Mouse (Mus musculus) cerebellum, postnatal 4 days (tissue): Measurements from ENCODE around the gene Zfp316.

ENCODE experiments used
- DNase-seq, 2 experiments: peaks; one replicate each; pipeline ENCODE4 v3.0.0; 2022; ENCODE audit warnings: low spot score in 2 of 2, mixed read lengths in 1 of 2

The Zfp316 gene

DNA sequence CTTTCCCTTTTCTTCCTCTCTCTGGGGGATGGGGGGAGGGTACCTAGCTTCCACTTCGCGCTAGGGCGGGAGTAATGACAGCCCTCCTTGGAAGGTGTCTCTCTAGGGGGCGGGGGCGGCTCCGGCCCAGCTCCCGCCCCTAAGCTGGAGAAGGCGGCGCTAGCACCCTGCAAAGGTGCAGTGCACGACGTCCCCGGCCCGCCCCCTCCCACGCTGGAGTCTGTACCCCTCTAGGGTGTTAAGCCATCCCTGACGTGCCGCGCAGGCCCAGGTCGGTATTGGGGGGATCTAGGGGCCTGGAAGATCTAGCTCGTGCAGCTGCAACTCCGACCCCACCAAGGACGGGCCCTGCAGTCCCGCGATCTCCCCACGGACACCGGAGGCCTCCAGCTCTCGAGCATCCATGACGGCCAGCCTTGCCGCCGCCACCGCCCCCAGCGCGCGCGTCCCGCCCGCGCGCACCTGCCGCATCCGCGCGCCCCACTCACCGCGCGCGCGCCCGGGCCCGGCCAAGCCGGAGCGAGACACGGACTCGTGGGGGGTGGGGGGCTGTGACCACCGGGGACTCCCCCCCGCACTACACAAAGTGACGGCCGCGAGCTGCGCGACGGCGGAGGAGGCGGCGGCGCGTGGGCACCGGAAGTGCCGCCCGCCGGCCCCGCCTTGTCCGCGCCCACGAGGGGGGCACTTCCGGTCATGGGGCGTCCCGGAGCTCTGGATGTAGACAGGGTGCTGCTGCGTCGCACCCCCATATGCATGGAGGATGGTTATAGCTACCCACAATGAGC is at the start of gene Zfp316:
Zfp316 (minus strand) TSS at position 660 of the 788 bp plus-strand sequence.
- peak in 1 of 2 experiments; percentile 74 for DNase-seq

GRCm38 (mm10) chr5:143317288-143317610 is 47.4 kb upstream of the Zfp316 start:
- no peak for DNase-seq

- DNase-seq = no peak
Measured at GRCm38 (mm10) chr5:143316605-143317287, 46.9 kb upstream of the Zfp316 start.

DNA sequence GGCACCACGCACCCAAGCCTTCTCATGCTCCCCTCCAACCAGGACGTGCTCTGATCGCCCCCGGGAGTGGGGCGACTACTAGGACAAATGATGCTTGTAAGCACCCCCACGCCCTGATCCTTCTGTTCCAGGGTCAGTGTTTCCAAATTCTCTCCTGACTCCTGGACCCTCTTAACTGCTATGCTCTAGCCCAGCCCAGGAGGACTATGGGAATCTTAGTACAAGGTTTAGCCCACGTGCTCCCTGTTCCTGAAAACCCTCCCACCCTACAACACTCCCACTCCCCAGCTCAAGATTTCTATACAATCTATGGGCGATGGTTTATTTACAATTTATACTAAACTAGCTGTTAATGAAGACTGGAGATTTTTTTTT is 45.7 kb upstream of the Zfp316 start:
- DNase-seq = no peak

GRCm38 (mm10) chr5:143314730-143315513 is 45.1 kb upstream of the Zfp316 start, which contains the start of gene E130309D02Rik:
E130309D02Rik (minus strand) TSS chr5:143315360.
- DNase-seq = peak; percentile 92 to 97

DNA sequence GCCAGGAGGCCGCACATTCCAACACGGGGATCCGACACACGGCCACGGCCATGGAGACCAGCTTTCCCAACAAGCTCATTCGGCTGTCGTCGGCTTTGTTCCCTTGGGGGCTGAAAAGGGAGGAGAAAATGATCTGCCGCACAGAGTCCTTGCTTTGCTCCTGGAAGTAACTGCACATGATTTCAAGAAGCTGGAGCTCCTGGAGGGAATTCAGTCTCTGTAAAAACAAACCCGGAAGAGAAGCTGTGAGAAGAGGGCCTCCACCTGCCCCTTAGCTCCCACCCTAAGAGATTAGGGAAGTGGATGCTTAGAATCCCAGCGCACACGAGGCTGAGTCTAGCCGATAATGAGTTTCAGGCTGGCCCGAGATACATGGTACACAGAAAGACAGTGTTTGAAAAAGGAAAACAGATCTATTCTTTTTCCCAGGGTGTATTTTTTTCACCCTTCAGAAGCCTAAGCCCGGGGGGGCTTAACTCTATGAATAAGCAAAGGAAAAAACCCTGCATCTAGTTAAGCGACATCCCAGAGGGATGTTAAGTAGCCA is 44.4 kb upstream of the Zfp316 start:
- DNase-seq = no peak

GRCm38 (mm10) chr5:143311886-143312285 is 42.1 kb upstream of the Zfp316 start:
- DNase-seq = peak; percentile 52 to 79

DNA sequence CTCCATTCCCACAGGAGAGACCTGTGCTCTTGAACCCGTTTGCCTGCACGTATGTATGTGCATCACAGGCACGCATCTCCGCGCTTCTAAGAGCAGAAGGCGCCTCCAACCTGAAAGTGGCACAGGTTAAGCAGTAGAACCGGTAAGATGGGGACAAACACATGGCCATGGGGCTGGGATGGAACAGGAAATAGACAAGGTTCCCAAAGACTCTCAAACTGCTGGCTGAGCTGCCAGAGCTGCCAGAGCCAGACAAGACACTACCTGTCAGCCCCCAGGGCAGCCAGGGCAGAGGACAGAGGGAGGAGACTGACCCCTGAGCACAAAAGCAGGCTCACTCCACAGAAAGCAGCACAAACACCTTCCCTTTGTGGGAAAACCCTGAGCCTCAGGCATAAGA is 40.1 kb upstream of the Zfp316 start:
- DNase-seq = no peak

GRCm38 (mm10) chr5:143308825-143309224 is 39.0 kb upstream of the Zfp316 start:
- no peak for DNase-seq

DNA sequence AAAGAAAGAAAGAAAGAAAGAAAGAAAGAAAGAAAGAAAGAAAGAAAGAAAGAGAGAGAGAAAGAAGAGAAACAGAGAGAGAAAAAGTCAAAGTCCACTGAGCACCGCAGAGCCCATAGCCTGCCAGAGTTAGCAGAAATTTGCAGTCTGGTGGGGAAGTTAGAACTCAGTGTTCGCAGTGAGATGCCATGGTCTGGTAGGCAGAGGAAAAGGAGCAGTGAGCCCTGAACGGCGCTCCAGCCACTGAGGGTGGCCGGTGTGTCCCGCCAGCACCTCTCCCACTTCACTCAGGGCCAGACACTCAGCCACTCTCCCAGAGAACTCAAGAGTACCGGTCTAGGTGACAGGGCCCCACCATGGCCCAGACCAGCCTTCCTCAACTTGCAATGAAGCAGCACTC is 34.4 kb upstream of the Zfp316 start:
- DNase-seq = no peak

DNA sequence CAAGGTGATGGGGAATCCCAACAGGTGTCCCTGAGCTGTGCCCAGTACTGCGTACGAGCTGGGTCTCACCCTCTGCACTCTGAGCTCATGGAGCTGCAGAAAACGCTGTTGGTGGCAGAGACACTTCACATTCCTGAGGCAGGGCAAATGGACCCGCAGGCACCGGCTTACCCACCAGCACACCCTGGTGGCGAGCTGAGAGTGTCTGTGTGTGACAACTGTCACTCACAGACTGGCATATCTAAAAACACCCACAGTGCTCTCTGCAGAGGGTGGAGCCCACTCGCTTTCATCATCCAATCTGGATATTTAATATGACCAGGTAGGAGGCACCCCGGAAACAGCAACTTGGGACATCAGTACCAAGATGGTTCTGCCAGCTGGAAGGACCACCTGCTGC is 31.5 kb upstream of the Zfp316 start:
- DNase-seq = no peak

DNA sequence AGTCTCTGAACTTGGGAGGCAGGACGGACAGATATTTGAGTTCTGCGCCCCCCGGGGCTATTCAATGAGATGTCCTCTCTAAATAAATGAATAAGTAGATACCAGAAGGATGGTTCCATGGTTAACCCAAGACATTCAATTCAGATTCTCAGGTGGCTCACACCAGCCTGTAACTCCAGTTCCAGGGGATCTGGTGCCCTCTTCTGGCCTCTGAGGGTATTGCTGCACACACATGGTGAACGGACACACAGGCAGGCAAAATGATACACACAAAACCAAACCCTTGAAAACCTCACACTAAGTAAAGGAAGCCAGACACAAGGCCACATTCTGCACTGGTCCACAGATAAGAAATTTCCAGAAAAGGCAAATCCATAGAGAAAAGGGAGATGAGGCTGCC is 29.9 kb upstream of the Zfp316 start:
- DNase-seq = peak; percentile 61 to 69

DNA sequence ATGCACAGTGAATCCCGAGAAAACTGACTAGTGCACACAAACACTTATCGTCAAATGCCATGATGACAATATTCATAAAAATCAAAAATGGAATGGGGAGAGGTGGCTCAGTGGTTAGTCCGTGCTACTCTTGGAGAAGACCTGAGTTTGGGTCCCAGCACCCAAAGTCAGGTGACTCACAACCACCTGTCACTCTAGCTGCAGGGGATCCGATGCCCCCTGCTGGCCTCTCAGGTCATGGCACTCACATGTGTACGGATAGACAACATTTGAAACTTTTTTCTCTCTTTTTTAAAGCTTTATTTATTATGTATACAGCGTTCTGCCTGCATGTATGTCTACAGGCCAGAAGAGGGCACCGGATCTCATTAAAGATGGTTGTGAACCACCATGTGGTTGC is 28.6 kb upstream of the Zfp316 start:
- no peak for DNase-seq

DNA sequence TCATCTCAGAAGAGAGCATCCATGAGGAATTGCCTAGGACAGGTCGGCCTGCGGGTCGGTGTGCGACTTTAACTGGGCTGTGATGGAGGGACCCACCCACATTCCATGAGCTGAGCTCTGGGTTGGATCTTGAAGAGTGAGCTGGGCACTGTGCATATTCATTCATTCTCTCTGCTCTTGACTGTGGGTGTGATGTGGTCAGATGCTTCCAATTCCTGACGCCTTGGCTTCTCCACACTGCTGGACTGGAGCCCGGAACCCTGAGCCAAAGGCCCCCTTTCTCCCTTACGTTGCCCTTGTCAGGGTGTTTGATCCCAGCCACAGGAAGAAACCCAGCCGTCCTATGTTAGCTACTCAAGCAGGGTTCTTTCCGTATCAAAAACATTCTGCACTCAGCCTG is 28.2 kb upstream of the Zfp316 start:
- no peak for DNase-seq

DNA sequence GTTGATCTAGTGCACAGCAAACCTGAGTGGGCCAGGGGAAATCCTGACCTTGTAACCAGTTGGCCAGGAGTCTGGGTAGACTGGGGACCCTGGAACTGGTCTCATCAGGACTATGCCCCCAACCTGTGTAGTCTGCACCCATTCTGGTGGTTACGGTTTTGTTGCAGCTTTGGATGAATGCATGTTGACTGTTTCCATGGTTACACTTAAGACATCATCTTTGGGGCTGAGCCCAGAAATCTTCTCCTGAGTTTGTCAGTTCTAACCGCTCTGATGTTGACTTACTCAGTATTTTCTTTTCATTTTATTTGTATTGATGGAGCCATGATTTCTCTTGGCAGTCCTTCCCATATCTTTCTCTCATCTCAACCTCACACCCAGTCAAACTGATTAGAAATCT is 25.5 kb upstream of the Zfp316 start:
- no peak for DNase-seq

- DNase-seq = no peak
Measured at GRCm38 (mm10) chr5:143294862-143295261, 25.0 kb upstream of the Zfp316 start.

DNA sequence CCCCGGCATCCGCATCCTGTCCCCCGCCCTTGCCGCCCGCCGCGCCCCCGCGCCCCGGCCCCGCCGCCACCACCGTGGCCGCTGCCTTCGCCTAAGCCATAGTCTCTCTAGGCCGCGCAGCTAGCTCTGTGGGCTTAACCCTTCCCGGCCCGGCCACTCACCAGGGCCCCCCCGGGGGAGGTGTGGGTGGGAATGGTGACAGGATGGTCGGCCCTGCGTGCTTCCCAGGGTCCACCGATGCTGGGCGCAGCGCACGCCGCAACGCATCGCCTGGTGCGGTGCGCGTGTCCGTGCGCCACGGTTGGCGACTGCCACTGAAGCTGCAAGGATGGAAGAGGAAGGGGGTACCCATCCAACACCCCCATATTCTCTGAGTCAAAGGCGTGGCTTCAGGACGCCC is 23.6 kb upstream of the Zfp316 start, which contains the start of gene Zfp853:
Zfp853 (minus strand) TSS at position 220 of the 400 bp plus-strand sequence.
- no peak for DNase-seq

DNA sequence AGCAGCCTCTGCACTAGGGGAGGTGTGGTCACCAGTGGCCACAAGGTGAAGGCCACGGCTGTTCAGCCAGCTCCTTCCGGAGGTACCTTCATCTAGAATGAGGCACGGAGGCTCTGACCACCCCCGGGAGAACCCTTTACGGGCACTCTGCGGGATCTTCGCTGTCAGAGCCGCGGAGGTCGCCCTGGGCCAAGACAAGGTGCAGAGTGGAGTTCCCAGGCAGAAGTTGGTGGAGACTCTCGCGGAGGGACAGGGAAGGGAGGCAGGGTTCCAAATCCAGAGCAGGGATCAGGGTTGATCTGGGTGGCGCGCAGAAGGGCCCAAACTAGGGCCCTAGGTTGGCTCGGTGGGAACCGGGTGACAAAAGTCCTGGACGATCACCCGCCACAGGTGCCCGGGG is 23.1 kb upstream of the Zfp316 start:
- DNase-seq = no peak

DNA sequence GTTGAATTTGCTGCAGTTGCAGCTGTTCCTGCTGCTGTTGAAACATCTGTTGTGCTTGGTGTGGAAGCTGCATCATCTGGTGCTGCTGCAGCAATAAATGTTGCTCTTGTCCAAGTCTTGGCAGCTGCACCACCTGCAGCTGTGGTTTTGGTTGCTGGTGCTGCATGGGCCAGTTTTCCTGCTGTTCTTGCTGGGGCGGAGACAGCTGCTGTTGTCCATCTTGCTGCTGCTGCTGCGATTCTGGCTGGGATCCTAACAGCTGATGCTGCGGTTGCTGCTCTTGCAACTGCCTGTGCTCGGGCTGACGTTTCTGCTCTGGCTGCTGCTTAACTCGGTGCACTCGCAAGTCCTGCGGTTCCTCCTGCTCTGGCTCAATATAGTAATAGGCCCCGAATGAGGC is 19.5 kb upstream of the Zfp316 start:
- no peak for DNase-seq

- DNase-seq = no peak
Measured at GRCm38 (mm10) chr5:143288378-143288911, 18.6 kb upstream of the Zfp316 start.

DNA sequence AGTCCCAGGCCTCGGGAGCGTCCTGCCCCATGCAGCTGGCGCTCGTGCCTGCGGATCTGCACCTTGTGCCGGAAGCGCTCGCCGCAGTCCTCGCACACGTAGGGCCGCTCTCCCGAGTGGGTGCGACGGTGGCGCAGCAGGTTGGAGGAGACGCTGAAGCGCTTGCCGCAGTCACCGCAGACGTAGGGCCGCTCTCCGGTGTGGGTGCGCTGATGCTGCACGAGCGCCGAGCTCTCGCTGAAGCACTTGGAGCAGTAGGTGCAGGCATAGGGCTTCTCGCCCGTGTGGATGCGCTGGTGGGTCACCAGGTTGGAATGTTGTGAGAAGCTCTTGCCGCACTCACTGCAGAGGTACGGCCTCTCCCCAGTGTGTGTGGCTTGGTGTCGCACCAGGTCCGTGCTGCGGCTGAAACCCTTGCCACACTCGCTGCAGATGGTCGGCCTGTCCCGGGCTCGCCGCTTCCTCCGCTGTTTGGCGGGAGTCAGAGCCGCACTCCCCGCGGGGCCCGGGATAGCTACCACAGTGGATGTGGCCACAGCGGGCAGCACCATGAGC is 18.0 kb upstream of the Zfp316 start:
- DNase-seq = no peak

DNA sequence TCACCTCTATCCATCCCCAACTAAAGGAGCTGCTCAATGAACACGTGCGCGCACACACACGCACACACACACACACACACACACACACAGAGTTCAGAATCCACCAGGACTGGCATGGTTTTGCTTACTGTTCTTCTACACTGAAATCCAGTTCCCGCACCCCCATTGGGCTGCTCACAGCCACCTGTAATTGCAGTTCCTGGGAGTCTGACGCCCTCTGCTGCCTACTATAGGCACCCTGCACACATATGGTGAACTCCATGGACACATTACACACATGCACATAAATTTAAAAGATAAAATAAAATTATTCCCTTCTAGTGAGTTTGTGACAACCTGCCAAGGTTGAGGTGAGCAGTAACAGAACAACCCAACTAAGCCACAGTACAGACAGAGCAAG is 14.9 kb upstream of the Zfp316 start:
- no peak for DNase-seq
